Mouse (Mus musculus) liver, embryonic 14.5 days (tissue): ENCODE data around the gene Pde10a. TPM values are rescaled to one million over a fixed set of nuclear protein-coding genes. Genes with fewer than 3 reads are reported as not detected.

Source experiments
- ATAC-seq: fragments of 200-750 bp; cut with Nextera tagmentation; 2 replicates; pipeline ENCODE4 v1.8.0; 2017; ENCODE audit warnings: moderate number of reproducible peaks, mild to moderate bottlenecking, moderate library complexity; ENCODE audit not compliant: insufficient read depth
- DNase-seq, 3 experiments: peaks; one replicate each; pipeline ENCODE4 v3.0.0-alpha.2; 2012 to 2013; ENCODE audit warnings: low read depth in 3 of 3, low spot score in 3 of 3
- H3K27ac ChIP-seq: fragments of 300-500 bp; sonication (generic); 2 replicates; pipeline ENCODE4 v1.5.1; 2014; ENCODE audit warnings: moderate library complexity, mild to moderate bottlenecking, control low read depth, inconsistent platforms
- H3K27me3 ChIP-seq: fragments of 300-500 bp; sonication (generic); 2 replicates; pipeline ENCODE4 v1.6.1; 2014; ENCODE audit warnings: mild to moderate bottlenecking, low read length, moderate library complexity; ENCODE audit not compliant: control insufficient read depth, insufficient read depth
- H3K36me3 ChIP-seq: fragments of 300-500 bp; sonication (generic); replicated peaks from 2 replicates; pipeline ENCODE4 v1.6.1; 2014; ENCODE audit warnings: low read depth; ENCODE audit not compliant: control insufficient read depth, insufficient read depth
- H3K4me1 ChIP-seq, 2 experiments: fragments of 200-500 bp in 1 of 2; fragments of 300-500 bp in 1 of 2; sonication (generic) in 1 of 2; replicated peaks; 2 replicates each; pipeline ENCODE4 v1.6.1; 2012 to 2014; ENCODE audit warnings: antibody characterized with exemption in 1 of 2, inconsistent platforms in 1 of 2, low read length in 1 of 2; ENCODE audit not compliant: control insufficient read depth in 2 of 2, insufficient read depth in 2 of 2
- H3K4me2 ChIP-seq: fragments of 300-500 bp; sonication (generic); 2 replicates; pipeline ENCODE4 v1.6.1; 2014; ENCODE audit warnings: low read depth, mild to moderate bottlenecking, control low read depth, moderate library complexity
- H3K4me3 ChIP-seq, 2 experiments: fragments of 200-500 bp in 1 of 2; fragments of 300-500 bp in 1 of 2; sonication (generic) in 1 of 2; 2 replicates each; pipeline ENCODE4 v1.5.1; 2012 to 2014; ENCODE audit warnings: low read depth in 2 of 2, low read length in 2 of 2, mild to moderate bottlenecking in 2 of 2, control low read depth in 1 of 2, inconsistent platforms in 1 of 2, moderate library complexity in 1 of 2; ENCODE audit not compliant: insufficient read depth in 1 of 2
- H3K9ac ChIP-seq: fragments of 300-500 bp; sonication (generic); replicated peaks from 2 replicates; pipeline ENCODE4 v1.6.1; 2014; ENCODE audit warnings: mild to moderate bottlenecking, control low read depth, moderate library complexity
- H3K9me3 ChIP-seq: fragments of 300-500 bp; sonication (generic); 2 replicates; pipeline ENCODE4 v1.6.1; 2016; ENCODE audit warnings: low read length, mixed read lengths; ENCODE audit not compliant: control insufficient read depth
- CTCF ChIP-seq: IDR thresholded peaks from 2 replicates; pipeline ENCODE4 v1.5.1; 2016; ENCODE audit warnings: antibody characterized with exemption, low read depth, control low read depth
- EP300 ChIP-seq: IDR thresholded peaks from 2 replicates; pipeline ENCODE4 v1.6.1; 2016; ENCODE audit warnings: antibody characterized with exemption, low read depth
- WGBS: fragments of 180-500 bp; shearing (Covaris S2); extraction: QIAGEN DNeasy Blood & Tissue Kit; methylation state at CpG from one replicate; pipeline ENCODE4 v1.1.7; 2014; ENCODE audit not compliant: insufficient replicate concordance; 5-methylcytosine and 5-hydroxymethylcytosine counted together
- polyA plus RNA-seq, 2 experiments: library from polyadenylated mRNA; depleted of rRNA in 1 of 2; stranded (reverse) in 1 of 2; unstranded in 1 of 2; fragments of >200 nt; fragmentation: Nextera tagmentation in 1 of 2; extraction: Ambion mirVana in 1 of 2; gene quantifications; 2 replicates each; pipeline versions ENCODE4 v1.2.1 to v1.2.3; 2012 to 2014

Pde10a gene
- polyA plus RNA-seq, 2 experiments: 0.52 to 0.60 TPM

DNA sequence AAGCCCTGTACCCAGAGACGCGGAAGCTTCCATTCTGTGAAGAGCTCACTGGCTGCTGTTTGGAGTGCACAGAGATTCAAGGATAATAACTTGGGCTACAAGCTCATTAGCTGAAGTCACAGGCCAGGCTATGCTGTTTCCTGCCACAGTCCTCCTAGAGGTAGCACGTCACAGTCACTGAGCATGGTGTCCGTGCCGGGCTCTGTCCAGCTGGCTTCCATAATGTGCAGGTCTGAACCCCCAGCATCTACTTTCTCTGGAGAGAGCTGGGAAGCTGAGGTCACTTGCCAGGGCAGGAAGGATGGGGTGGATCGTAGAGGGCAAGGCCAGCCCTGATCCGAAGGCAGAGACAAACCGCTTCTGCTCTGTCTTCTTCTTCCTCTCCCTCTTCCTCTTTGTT, 262.6 kb downstream of the Pde10a start:
- no peaks in the 10 kb centered on the region for H3K9me3 ChIP-seq
- WGBS: 53% methylated on average over 8 of the region's 8 CpGs
- no peak overlapping the region for H3K27ac ChIP-seq
- TF ChIP-seq EP300 (no peak), CTCF (no peak)
- H3K4me1 ChIP-seq: no peaks in the 10 kb centered on the region
- no peak overlapping the region for H3K9ac ChIP-seq
- no peaks in the 10 kb centered on the region for H3K36me3 ChIP-seq
- no peak for ATAC-seq
- H3K27me3 ChIP-seq: no peaks in the 10 kb centered on the region
- no peak overlapping the region for H3K4me2 ChIP-seq
- no peak for DNase-seq
- no peak overlapping the region for H3K4me3 ChIP-seq

DNA sequence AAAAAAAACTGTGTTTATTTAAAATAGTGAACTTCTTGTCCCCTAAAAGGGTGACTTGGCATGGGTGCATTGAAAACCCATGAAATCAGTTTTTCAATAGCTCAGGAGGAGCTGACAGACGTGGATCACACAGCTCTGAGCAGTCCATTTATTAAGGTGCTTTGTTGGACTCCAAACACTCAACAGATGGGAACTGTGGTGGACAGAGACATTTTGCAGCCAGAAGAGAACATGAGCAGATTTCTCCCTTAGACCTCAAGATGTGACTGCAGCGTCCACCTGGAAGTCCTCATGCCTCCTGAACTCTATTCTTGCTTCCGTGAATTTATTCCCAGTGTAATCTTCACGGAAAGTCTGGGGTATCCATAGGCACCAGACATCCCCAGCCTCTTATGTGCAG, 266.4 kb downstream of the Pde10a start:
- WGBS: 48% methylated on average over 4 of the region's 4 CpGs
- no peak for DNase-seq
- no peak overlapping the region for H3K27ac ChIP-seq

DNA sequence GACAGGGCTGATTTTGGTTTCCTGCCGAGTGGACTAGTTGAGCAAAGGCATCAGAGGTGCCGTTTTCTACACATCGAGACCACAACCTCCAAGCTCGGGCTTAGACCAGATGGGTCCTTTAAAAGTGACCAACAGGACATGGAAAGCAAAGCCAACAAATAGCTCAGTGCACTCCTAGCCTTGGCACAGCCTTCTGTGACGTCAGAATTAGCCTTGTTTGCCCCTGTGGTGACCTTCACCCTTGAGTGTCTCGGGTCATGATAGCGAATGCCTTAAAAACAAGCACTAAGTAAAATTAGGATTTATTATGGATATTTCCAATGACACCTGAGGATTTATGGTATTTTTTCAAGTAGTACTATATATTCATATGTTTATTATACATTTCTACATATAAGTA, 267.4 kb downstream of the Pde10a start:
- Histone ChIP-seq H3K4me3 (no peak overlapping the region), H3K9me3 (no peaks in the 10 kb centered on the region), H3K27ac (no peak overlapping the region), H3K4me1 (no peaks in the 10 kb centered on the region), H3K27me3 (peaks cover 2% of the 10 kb centered on the region), H3K36me3 (no peaks in the 10 kb centered on the region), H3K4me2 (no peak overlapping the region), H3K9ac (no peak overlapping the region)
- ATAC-seq (no peak), DNase-seq (no peak)
- WGBS: 48% methylated on average over 7 of the region's 7 CpGs
- TF ChIP-seq EP300 (no peak), CTCF (no peak)

More for the DNA sequence above, 266.4 kb downstream of the Pde10a start:
- H3K4me1 ChIP-seq: no peaks in the 10 kb centered on the region
- H3K9me3 ChIP-seq: no peaks in the 10 kb centered on the region
- ATAC-seq: no peak
- no peak overlapping the region for H3K4me3 ChIP-seq
- TF ChIP-seq EP300: no peak
- no peak for TF ChIP-seq CTCF
- H3K27me3 ChIP-seq: no peaks in the 10 kb centered on the region
- no peak overlapping the region for H3K4me2 ChIP-seq
- no peak overlapping the region for H3K9ac ChIP-seq
- H3K36me3 ChIP-seq: no peaks in the 10 kb centered on the region

DNA sequence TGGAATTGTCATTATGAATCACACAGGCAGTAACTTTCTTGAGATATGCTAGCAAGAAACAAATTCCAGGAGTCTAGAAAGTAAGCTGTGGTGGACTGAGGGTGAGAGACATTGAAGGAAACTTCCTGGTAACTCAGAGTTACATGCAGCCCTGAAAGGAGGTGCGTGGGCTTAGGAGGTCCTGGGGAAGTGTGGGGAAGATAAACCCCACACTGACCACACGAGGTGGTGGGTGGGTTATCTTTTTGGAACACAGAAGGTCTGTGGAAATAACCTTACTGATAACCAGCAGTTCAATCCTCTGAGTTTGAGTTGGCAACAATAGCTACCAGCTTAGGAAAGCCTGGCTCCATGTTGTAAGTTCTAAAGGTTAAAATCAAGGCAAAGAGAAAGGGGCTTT, 272.5 kb downstream of the Pde10a start:
- Histone ChIP-seq H3K9ac (no peak overlapping the region), H3K27me3 (peaks cover 50% of the 10 kb centered on the region), H3K4me2 (no peak overlapping the region), H3K36me3 (no peaks in the 10 kb centered on the region), H3K4me1 (no peaks in the 10 kb centered on the region), H3K9me3 (no peaks in the 10 kb centered on the region), H3K4me3 (no peak overlapping the region), H3K27ac (no peak overlapping the region)
- TF ChIP-seq EP300: no peak
- TF ChIP-seq CTCF: no peak
- DNase-seq (no peak), ATAC-seq (no peak)
- 2% methylated on average over 2 of the region's 2 CpGs for WGBS

DNA sequence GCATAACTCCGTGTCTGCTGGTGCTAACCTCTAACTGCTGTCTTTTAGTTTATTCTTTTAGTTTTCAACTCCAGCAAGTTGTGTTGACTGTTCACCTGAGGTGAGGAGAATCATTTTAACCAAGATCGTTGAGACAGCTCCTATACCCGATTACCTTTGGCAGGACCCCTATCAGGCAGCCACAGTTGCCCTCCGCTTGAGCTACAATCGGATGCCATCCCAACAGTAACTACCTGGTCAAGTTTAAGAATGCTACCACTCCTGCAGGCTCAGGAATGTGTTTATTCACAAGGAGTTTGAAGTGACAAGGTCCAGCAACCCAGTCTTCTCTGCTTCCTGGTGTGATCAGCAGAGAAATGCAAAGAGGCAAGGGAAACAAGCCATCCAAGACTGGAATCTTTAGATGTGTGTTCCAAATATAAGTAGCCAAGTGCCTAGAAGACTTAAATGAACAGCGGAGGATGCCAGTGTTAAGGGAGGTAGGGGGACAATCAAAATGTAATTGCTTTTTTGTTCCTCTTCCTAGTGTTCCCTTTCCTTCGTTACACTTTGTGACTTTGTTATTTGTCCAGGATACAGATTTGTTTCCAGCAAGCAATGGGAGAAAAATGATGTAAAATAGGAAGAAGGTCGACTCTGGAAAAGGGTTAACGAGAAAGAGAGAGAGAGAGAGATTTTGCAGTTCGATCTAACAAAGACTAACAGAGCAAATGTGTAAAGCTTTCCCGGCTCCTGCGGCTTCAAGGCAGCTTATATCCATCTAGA, 273.5 kb downstream of the Pde10a start:
- WGBS: 2% methylated on average over 12 of the region's 12 CpGs
- no peak for ATAC-seq

More for the DNA sequence above, 273.5 kb downstream of the Pde10a start:
- DNase-seq: no peak
- Histone ChIP-seq H3K9me3 (no peaks in the 10 kb centered on the region), H3K9ac (no peak overlapping the region), H3K4me3 (no peak overlapping the region), H3K27me3 (peaks cover 61% of the 10 kb centered on the region), H3K4me2 (no peak overlapping the region), H3K4me1 (no peaks in the 10 kb centered on the region), H3K36me3 (no peaks in the 10 kb centered on the region), H3K27ac (no peak overlapping the region)
- TF ChIP-seq EP300: no peak
- TF ChIP-seq CTCF: no peak
